Mouse (Mus musculus) left cerebral cortex, adult 2 months (tissue): ENCODE results near the gene Lrrc1. TPM values are rescaled to one million over a fixed set of nuclear protein-coding genes. Genes with fewer than 3 reads are reported as not detected.

Experiments used
- DNase-seq, 2 experiments: peaks; one replicate each; pipeline ENCODE4 v3.0.0; 2021 to 2022; ENCODE audit warnings: low spot score in 2 of 2, mixed read lengths in 1 of 2; ENCODE audit errors: extremely low spot score in 1 of 2
- H3K27ac ChIP-seq: fragments of 200-600 bp; 2 replicates; pipeline ENCODE4 v1.8.1; 2022
- H3K4me3 ChIP-seq: fragments of 200-600 bp; 2 replicates; pipeline ENCODE4 v1.8.1; 2022
- CTCF ChIP-seq: fragments of 200-600 bp; IDR thresholded peaks from 2 replicates; pipeline ENCODE4 v1.8.1; 2022; ENCODE audit warnings: antibody characterized with exemption, mild to moderate bottlenecking, moderate library complexity
- intact Hi-C: fragments of 180-260 bp; cut with DNase I; formaldehyde crosslinking; loops from one replicate; pipeline ENCODE4 v1.15.1; 2025
- total RNA-seq, 2 experiments: library from RNA; stranded (reverse); gene quantifications; 2 replicates each; pipeline ENCODE4 v1.2.3; 2021

Lrrc1 gene
- total RNA-seq, 2 experiments from 2014 or later, result 5.7 to 6.1 TPM

GRCm38 (mm10) chr9:77428115-77428747 is 116.4 kb downstream of the Lrrc1 start:
- no peak for DNase-seq
- intact Hi-C loops, result no loop called here
- Histone ChIP-seq H3K27ac (no peak overlapping the region), H3K4me3 (no peak overlapping the region)
- no peak for TF ChIP-seq CTCF

- H3K4me3 ChIP-seq, result no peak overlapping the region
- intact Hi-C loops, result no loop called here
- no peak for TF ChIP-seq CTCF
- no peak for DNase-seq
- H3K27ac ChIP-seq, result no peak overlapping the region
These were observed 117.2 kb downstream of the Lrrc1 start for GRCm38 (mm10) chr9:77427292-77428114.

GRCm38 (mm10) chr9:77426110-77426509 is 118.6 kb downstream of the Lrrc1 start:
- no peak overlapping the region for H3K4me3 ChIP-seq
- H3K27ac ChIP-seq, result no peak overlapping the region
- TF ChIP-seq CTCF, result no peak
- intact Hi-C loops, result no loop called here
- no peak for DNase-seq

DNA sequence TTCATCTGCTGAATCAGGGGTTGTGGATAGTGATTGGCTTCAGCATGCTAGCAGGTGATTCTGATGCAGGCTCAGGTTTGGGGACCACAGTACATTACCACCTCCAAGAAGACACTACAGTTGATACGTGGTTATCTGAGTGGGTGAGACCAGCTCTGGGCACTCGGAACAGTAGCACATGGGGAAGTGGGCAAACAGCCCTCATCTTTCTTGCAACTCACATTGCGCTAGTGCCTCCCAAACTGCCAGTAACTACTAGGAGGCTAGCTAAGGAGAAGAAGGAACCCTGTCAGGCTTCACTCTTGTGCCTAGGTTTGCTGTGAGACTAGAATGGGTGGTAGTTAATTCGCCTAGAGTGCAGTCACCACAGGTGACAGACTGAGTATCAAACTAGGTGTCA is 119.1 kb downstream of the Lrrc1 start:
- no peak for DNase-seq
- Histone ChIP-seq H3K4me3 (no peak overlapping the region), H3K27ac (no peak overlapping the region)
- intact Hi-C loops, result no loop called here
- no peak for TF ChIP-seq CTCF

- H3K4me3 ChIP-seq, result no peak overlapping the region
- no peak for DNase-seq
- H3K27ac ChIP-seq, result no peak overlapping the region
- TF ChIP-seq CTCF, result no peak
- intact Hi-C loops, result no loop called here
These were observed 124.5 kb downstream of the Lrrc1 start for GRCm38 (mm10) chr9:77420200-77420585.

- Histone ChIP-seq H3K27ac (no peak overlapping the region), H3K4me3 (no peak overlapping the region)
- intact Hi-C loops, result no loop called here
- TF ChIP-seq CTCF, result no peak
- DNase-seq, result no peak
These were observed 125.0 kb downstream of the Lrrc1 start for GRCm38 (mm10) chr9:77419501-77420199.

DNA sequence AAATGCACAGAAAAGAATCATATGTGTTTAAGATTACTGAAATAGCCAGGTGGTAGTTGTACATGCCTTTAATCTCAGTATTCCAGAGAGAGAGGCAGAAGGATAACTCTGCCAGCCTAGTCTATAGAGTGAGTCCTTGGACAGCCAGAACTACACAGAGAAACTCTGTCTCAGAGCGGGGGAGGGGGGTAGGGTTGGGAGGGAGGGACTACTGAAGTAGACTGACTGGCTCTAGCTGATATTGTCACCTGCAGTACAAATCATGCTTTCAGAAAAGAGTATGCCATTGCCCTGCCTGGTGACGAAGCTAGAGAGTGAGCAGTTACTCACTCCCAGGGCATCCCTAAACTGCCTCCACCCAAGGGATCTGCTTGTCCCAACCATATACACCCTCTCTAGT is 125.9 kb downstream of the Lrrc1 start:
- intact Hi-C loops, result no loop called here
- no peak overlapping the region for H3K4me3 ChIP-seq
- no peak for TF ChIP-seq CTCF
- H3K27ac ChIP-seq, result no peak overlapping the region
- DNase-seq, result no peak

GRCm38 (mm10) chr9:77416486-77416885 is 128.2 kb downstream of the Lrrc1 start:
- no peak for TF ChIP-seq CTCF
- DNase-seq, result no peak
- Histone ChIP-seq H3K4me3 (no peak overlapping the region), H3K27ac (no peak overlapping the region)
- intact Hi-C loops, result no loop called here

- TF ChIP-seq CTCF, result no peak
- H3K4me3 ChIP-seq, result no peak overlapping the region
- H3K27ac ChIP-seq, result no peak overlapping the region
- intact Hi-C loops, result no loop called here
- no peak for DNase-seq
These were observed 128.7 kb downstream of the Lrrc1 start for GRCm38 (mm10) chr9:77416002-77416401.

DNA sequence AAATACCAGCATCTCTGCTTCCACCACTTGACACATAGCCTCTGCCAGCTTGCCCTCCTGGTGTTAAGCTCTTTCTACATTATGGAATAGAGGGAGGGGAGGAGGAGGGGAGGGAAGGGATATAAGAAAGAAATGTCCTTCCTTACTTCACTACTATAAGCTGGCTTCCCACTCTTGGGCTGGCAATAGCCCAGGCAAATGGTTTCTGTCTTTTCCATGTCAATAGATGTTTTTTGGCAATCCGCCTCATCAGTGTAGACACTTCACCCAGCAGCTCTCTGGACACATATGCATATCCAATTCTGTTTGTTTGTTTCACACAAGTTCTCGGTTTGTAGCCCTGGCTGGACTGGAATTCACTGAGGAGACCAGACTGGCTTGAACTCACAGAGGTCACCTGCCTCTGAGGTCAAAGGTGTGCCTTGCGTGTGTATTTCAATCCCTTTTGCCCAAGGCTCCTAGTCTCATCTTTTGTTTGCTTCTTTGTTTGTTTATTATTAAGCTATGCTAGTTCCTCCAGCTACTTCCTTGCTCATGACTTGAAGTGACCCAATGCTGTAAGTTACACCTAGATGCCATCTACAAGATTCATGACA is 132.7 kb downstream of the Lrrc1 start:
- Histone ChIP-seq H3K27ac (no peak overlapping the region), H3K4me3 (no peak overlapping the region)
- no peak for TF ChIP-seq CTCF
- intact Hi-C loops, result no loop called here
- no peak for DNase-seq

- Histone ChIP-seq H3K27ac (no peak overlapping the region), H3K4me3 (no peak overlapping the region)
- no peak for DNase-seq
- intact Hi-C loops, result no loop called here
- no peak for TF ChIP-seq CTCF
These were observed 133.7 kb downstream of the Lrrc1 start for GRCm38 (mm10) chr9:77410968-77411367.

DNA sequence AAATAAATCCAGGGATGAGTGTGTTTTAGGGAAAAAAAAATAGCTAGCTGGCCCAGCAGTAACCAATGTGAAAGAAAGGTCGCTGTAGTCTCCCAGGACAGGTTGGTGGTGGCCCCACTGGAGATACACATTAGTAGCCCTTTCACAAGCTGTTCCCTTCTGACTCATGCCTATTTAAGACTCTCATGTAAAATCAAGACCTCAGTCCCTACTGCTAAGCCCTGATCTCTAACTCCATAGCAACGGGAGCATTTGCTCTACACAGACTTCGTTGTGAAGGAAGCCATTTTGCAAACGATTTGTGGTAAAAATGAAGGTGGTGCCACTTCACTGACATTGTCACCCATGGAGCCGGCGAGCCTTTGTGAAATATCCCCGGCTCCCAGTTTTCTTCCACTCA is 134.1 kb downstream of the Lrrc1 start:
- DNase-seq, result no peak
- Histone ChIP-seq H3K4me3 (no peak overlapping the region), H3K27ac (no peak overlapping the region)
- TF ChIP-seq CTCF, result no peak
- intact Hi-C loops, result no loop called here
